Mouse (Mus musculus): ENCODE results near the gene Mrps17. TPM values are rescaled to one million over a fixed set of nuclear protein-coding genes. Genes with fewer than 3 reads are reported as not detected.

Mrps17 gene
- total and polyA plus RNA-seq, 2 experiments from 2014 or later: 173 to 196 TPM

DNA sequence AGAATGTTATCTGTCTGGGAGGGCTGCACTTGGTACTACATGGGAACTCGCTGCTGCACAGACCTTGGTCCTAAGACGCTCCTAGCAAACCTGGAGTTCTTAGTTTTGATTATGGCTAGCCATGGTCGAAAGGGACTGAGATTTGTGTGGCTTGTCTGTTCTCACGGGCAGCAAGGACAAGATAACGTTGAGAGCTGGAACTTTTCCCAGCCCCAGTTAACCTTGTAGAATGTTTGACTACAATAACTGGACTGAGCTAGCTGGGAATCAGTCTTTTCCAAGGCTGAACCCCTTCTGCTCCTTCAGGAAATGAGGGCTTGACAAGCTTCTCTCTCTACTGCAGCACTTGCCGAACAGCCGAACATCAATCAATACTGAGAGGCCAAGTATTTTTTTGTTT is 27.7 kb upstream of the Mrps17 start:
- Histone ChIP-seq H3K36me3 (replicated peaks; ENCODE audit: control insufficient read depth, insufficient read depth, low read length) (no peaks in the 10 kb centered on the region), H3K4me1 (ENCODE audit: control insufficient read depth, insufficient read depth) (no peaks in the 10 kb centered on the region), H3K4me2 (ENCODE audit: low read depth, low read length) (no peak overlapping the region), H3K27me3 (ENCODE audit: control insufficient read depth, insufficient read depth, low read length) (no peaks in the 10 kb centered on the region), H3K9ac (replicated peaks; ENCODE audit: low read depth, low read length) (no peak overlapping the region), H3K4me3 (ENCODE audit: low read depth, low read length) (no peak overlapping the region), H3K9me3 (replicated peaks; ENCODE audit: control insufficient read depth, low read length) (no peaks in the 10 kb centered on the region), H3K27ac (ENCODE audit: low read depth) (no peak overlapping the region)
- DNase-seq (ENCODE audit: low spot score) (no peak), ATAC-seq (ENCODE audit: insufficient read depth, low read depth) (no peak)
- TF ChIP-seq EP300 (IDR thresholded peaks at IDR 0.05; ENCODE audit: low read depth) (no peak), CTCF (IDR thresholded peaks at IDR 0.05; ENCODE audit: low read depth) (no peak)
- 49% methylated on average over 7 of the region's 7 CpGs for WGBS

DNA sequence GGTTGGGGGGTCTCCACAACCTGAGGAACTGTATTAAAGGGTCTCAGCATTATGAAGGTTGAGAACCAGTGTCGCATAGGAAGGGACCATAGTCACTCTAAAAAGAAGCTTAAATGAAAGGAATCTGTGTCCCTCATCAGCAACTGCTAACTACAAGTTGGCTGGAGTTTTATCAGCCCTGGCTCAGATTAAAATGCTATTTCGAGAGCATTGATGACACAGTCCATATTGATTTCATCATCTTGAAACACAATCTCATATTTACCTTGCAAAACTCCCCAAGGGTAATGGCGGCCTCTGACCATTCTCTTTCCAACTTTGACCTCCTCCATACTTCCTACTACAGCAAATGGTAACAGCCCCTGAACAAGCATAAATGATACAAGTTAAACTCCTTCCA is 24.8 kb upstream of the Mrps17 start:
- 74% methylated on average over 3 of the region's 3 CpGs for WGBS
- ATAC-seq (ENCODE audit: insufficient read depth, low read depth) (no peak), DNase-seq (ENCODE audit: low spot score) (no peak)
- H3K4me1 ChIP-seq (ENCODE audit: control insufficient read depth, insufficient read depth): no peaks in the 10 kb centered on the region
- H3K9ac ChIP-seq (replicated peaks; ENCODE audit: low read depth, low read length): no peak overlapping the region
- no peak for TF ChIP-seq EP300 (IDR thresholded peaks at IDR 0.05; ENCODE audit: low read depth)
- no peak for TF ChIP-seq CTCF (IDR thresholded peaks at IDR 0.05; ENCODE audit: low read depth)
- H3K9me3 ChIP-seq (replicated peaks; ENCODE audit: control insufficient read depth, low read length): no peaks in the 10 kb centered on the region
- no peak overlapping the region for H3K27ac ChIP-seq (ENCODE audit: low read depth)
- H3K36me3 ChIP-seq (replicated peaks; ENCODE audit: control insufficient read depth, insufficient read depth, low read length): no peaks in the 10 kb centered on the region
- H3K4me3 ChIP-seq (ENCODE audit: low read depth, low read length): no peak overlapping the region
- no peak overlapping the region for H3K4me2 ChIP-seq (ENCODE audit: low read depth, low read length)
- no peaks in the 10 kb centered on the region for H3K27me3 ChIP-seq (ENCODE audit: control insufficient read depth, insufficient read depth, low read length)

DNA sequence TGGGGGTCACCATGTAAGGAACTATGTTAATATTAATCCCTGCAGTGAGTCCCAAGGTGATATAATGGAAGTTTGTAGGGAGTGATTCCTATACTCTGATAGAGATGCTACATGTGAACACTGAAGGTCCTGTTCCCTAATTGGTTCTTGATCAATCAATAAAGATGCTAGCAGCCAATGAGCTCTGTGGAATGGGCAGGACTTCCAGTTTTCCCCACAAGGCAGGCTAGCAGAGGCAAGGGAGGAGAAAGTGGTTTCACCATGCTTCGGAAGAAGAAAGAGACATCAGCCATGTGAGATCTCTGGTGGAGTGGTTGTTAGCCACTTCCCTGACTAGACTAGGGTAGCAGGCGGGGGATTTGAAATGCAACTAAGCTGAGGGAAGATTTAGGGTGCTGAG is 14.8 kb upstream of the Mrps17 start:
- ATAC-seq (ENCODE audit: insufficient read depth, low read depth): no peak
- Histone ChIP-seq H3K27me3 (ENCODE audit: control insufficient read depth, insufficient read depth, low read length) (peaks cover 3% of the 10 kb centered on the region; the same call in 1 of the 2 replicates), H3K36me3 (replicated peaks; ENCODE audit: control insufficient read depth, insufficient read depth, low read length) (no peaks in the 10 kb centered on the region), H3K9me3 (replicated peaks; ENCODE audit: control insufficient read depth, low read length) (no peaks in the 10 kb centered on the region), H3K4me3 (ENCODE audit: low read depth, low read length) (no peak overlapping the region), H3K9ac (replicated peaks; ENCODE audit: low read depth, low read length) (no peak overlapping the region), H3K4me1 (ENCODE audit: control insufficient read depth, insufficient read depth) (no peaks in the 10 kb centered on the region), H3K4me2 (ENCODE audit: low read depth, low read length) (no peak overlapping the region), H3K27ac (ENCODE audit: low read depth) (no peak overlapping the region)
- WGBS: 22% methylated on average over 2 of the region's 2 CpGs
- DNase-seq (ENCODE audit: low spot score): no peak
- TF ChIP-seq EP300 (IDR thresholded peaks at IDR 0.05; ENCODE audit: low read depth) (no peak), CTCF (IDR thresholded peaks at IDR 0.05; ENCODE audit: low read depth) (no peak)

DNA sequence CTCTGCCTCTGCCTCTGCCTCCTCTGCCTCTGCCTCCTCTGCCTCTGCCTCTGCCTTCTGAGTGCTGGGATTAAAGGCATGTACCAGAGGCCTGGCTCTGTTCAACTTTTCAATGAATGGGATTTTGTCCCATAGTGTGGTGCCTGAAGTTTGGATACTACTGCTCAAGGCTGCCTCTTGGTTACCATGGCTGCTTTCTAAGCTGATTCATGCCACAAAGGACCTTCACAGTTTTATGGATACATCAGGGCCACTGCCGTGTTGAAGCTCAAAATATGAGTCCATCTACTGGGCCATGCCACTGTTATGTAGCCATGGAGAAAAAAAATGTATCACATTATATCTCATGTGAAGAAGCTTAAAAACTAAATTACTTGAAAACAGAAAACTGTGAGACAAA is 13.6 kb upstream of the Mrps17 start:
- H3K27ac ChIP-seq (ENCODE audit: low read depth): no peak overlapping the region
- H3K4me3 ChIP-seq (ENCODE audit: low read depth, low read length): no peak overlapping the region
- no peaks in the 10 kb centered on the region for H3K9me3 ChIP-seq (replicated peaks; ENCODE audit: control insufficient read depth, low read length)
- H3K4me2 ChIP-seq (ENCODE audit: low read depth, low read length): no peak overlapping the region
- WGBS: 69% methylated on average over 1 of the region's 1 CpGs
- TF ChIP-seq CTCF (IDR thresholded peaks at IDR 0.05; ENCODE audit: low read depth) (no peak), EP300 (IDR thresholded peaks at IDR 0.05; ENCODE audit: low read depth) (no peak)
- H3K36me3 ChIP-seq (replicated peaks; ENCODE audit: control insufficient read depth, insufficient read depth, low read length): no peaks in the 10 kb centered on the region
- H3K27me3 ChIP-seq (ENCODE audit: control insufficient read depth, insufficient read depth, low read length): peaks cover 3% of the 10 kb centered on the region; the same call in 1 of the 2 replicates
- no peak for ATAC-seq (ENCODE audit: insufficient read depth, low read depth)
- DNase-seq (ENCODE audit: low spot score): no peak
- H3K9ac ChIP-seq (replicated peaks; ENCODE audit: low read depth, low read length): no peak overlapping the region
- no peaks in the 10 kb centered on the region for H3K4me1 ChIP-seq (ENCODE audit: control insufficient read depth, insufficient read depth)

DNA sequence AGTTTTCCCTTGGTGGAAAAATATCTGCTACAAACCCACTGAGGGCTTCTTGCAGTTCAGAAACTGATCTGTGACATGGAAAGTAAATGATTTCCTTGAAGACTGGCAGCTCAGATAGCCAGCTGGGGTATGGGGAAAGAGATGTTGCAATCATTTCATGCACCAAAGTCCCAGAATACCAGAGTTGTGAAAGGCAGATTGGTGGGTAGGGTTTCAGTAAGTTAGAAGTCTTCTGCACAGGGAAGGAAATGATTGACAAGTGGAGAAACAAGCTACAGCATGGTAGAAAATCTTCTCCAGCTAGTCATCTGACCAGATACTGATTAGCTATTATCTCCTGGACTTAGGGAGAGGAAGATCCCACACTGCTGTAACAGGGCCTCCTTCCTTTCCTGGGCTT is 11.9 kb upstream of the Mrps17 start:
- Histone ChIP-seq H3K9me3 (replicated peaks; ENCODE audit: control insufficient read depth, low read length) (no peaks in the 10 kb centered on the region), H3K4me3 (ENCODE audit: low read depth, low read length) (no peak overlapping the region), H3K4me1 (ENCODE audit: control insufficient read depth, insufficient read depth) (no peaks in the 10 kb centered on the region), H3K4me2 (ENCODE audit: low read depth, low read length) (no peak overlapping the region), H3K9ac (replicated peaks; ENCODE audit: low read depth, low read length) (no peak overlapping the region), H3K27me3 (ENCODE audit: control insufficient read depth, insufficient read depth, low read length) (peaks cover 3% of the 10 kb centered on the region; the same call in 1 of the 2 replicates), H3K36me3 (replicated peaks; ENCODE audit: control insufficient read depth, insufficient read depth, low read length) (no peaks in the 10 kb centered on the region), H3K27ac (ENCODE audit: low read depth) (no peak overlapping the region)
- ATAC-seq (ENCODE audit: insufficient read depth, low read depth) (no peak), DNase-seq (ENCODE audit: low spot score) (no peak)
- no peak for TF ChIP-seq CTCF (IDR thresholded peaks at IDR 0.05; ENCODE audit: low read depth)
- no peak for TF ChIP-seq EP300 (IDR thresholded peaks at IDR 0.05; ENCODE audit: low read depth)

DNA sequence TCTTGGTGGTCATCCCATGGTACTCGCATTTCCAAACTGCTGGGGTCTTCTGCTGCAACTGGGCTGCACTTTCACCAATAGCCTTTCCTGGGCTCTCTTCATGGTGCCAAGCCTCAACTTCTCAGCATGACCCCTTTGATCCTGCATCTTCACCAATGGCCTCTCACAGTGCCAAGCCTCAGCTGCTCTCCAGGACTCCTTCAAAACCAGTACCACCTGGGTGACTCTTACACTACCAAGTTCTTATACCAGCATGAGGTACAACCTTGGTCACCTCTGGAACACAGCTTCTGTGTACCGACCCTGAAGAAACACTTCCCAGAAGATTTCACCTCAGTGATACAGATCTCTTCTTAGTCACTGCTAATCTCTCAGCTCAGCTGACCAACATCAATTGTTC is 6.9 kb upstream of the Mrps17 start, which contains the start of gene Sept14:
TSS of gene Sept14 (minus strand) at position 101 of the 400 bp plus-strand sequence.
- no peaks in the 10 kb centered on the region for H3K4me1 ChIP-seq (ENCODE audit: control insufficient read depth, insufficient read depth)
- H3K27me3 ChIP-seq (ENCODE audit: control insufficient read depth, insufficient read depth, low read length): no peaks in the 10 kb centered on the region
- H3K36me3 ChIP-seq (replicated peaks; ENCODE audit: control insufficient read depth, insufficient read depth, low read length): no peaks in the 10 kb centered on the region
- ATAC-seq (ENCODE audit: insufficient read depth, low read depth): no peak
- no peak for DNase-seq (ENCODE audit: low spot score)
- WGBS: 54% methylated on average over 2 of the region's 2 CpGs
- H3K9me3 ChIP-seq (replicated peaks; ENCODE audit: control insufficient read depth, low read length): no peaks in the 10 kb centered on the region
- no peak within 1 kb of the TSS for H3K27ac ChIP-seq (ENCODE audit: low read depth)
- no peak within 1 kb of the TSS for H3K4me3 ChIP-seq (ENCODE audit: low read depth, low read length)
- no peak within 1 kb of the TSS for H3K9ac ChIP-seq (replicated peaks; ENCODE audit: low read depth, low read length)
- H3K4me2 ChIP-seq (ENCODE audit: low read depth, low read length): no peak within 1 kb of the TSS
- TF ChIP-seq EP300 (IDR thresholded peaks at IDR 0.05; ENCODE audit: low read depth): no peak
- TF ChIP-seq CTCF (IDR thresholded peaks at IDR 0.05; ENCODE audit: low read depth): no peak
